Mouse (Mus musculus): ENCODE measurements around the gene Fam120a. TPM values are rescaled to one million over a fixed set of nuclear protein-coding genes. Genes with fewer than 3 reads are reported as not detected.

Fam120a gene
- polyA plus RNA-seq, 1 experiment from 2014 or later = 24.8 TPM

DNA sequence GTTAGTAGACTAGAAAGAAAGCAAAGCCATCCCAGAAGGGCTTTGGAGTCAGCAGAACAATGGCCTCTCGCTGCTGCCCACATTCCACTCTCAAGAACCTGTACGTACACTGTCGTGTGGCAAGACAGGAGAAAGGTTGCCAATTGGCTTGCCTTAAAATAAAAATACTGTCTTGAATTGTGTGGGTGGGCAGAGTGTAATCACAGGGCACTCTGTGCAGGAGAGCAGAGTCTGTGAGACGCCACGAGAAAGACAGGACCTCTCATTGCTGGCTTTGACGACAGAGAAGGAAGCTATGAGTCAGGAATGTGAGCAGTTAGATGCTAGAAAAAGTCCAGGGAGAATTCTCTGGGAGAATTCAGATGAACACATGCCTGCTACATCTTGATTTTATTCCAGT lies 33.2 kb downstream of the Fam120a start:
- WGBS = 48% methylated on average over 6 of the region's 6 CpGs
- H3K9me3 ChIP-seq (replicated peaks) = no peaks in the 10 kb centered on the region
- no peaks in the 10 kb centered on the region for H3K27me3 ChIP-seq
- no peak overlapping the region for H3K4me2 ChIP-seq (replicated peaks)
- peaks cover 9% of the 10 kb centered on the region; the same call in 1 of the 2 replicates for H3K4me1 ChIP-seq
- ATAC-seq (ENCODE audit: insufficient number of reproducible peaks, low FRiP score, low TSS enrichment, low read depth) = no peak
- H3K9ac ChIP-seq = no peak overlapping the region
- no peak overlapping the region for H3K4me3 ChIP-seq (replicated peaks)
- H3K27ac ChIP-seq (replicated peaks) = no peak overlapping the region
- peaks cover 43% of the 10 kb centered on the region for H3K36me3 ChIP-seq

DNA sequence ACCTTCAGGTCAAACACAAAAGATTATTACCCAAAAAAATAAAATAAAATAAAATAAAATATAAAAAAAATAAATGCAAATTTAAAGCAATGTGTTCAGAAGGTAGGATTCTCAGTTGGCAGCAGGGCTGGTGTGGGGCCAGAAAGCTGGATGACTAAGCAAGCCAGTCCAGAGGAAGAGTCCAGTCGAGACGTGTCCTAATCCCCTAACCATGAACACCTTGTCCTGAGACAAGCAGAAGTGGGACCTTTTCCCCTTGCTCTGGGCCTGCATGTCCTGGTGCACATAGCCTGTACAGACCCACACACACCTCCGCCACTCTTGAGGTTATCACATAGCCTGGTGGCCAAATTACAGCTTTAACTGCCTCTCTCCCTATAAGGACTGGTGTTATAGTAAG lies 35.1 kb downstream of the Fam120a start:
- Histone ChIP-seq H3K27ac (replicated peaks) (no peak overlapping the region), H3K4me3 (replicated peaks) (no peak overlapping the region), H3K27me3 (no peaks in the 10 kb centered on the region), H3K4me1 (peaks cover 9% of the 10 kb centered on the region; the same call in 1 of the 2 replicates), H3K4me2 (replicated peaks) (no peak overlapping the region), H3K9me3 (replicated peaks) (no peaks in the 10 kb centered on the region), H3K36me3 (peaks cover 50% of the 10 kb centered on the region), H3K9ac (no peak overlapping the region)
- no peak for ATAC-seq (ENCODE audit: insufficient number of reproducible peaks, low FRiP score, low TSS enrichment, low read depth)
- 78% methylated on average over 3 of the region's 3 CpGs for WGBS

DNA sequence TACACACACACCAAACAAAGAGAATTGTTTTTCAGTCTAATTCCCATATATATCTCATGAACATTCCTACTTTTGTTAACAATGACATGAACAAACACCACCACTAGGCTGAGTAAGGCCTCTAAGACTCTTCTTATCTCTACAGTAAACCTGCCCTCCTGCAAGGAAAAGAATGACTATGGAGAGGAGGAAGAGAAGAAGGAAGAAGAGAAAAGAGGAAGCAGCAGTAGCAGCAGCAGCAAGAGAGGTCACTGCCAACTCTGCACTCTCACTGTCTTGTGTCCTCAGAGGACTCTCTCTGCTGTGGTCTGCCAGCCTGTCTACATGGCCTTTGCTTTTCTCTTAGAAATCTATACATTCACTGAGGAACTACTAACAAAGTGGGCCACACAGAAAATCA lies 36.1 kb downstream of the Fam120a start:
- Histone ChIP-seq H3K27ac (replicated peaks) (no peak overlapping the region), H3K9ac (no peak overlapping the region), H3K36me3 (peaks cover 51% of the 10 kb centered on the region), H3K4me3 (replicated peaks) (no peak overlapping the region), H3K27me3 (no peaks in the 10 kb centered on the region), H3K4me1 (peaks cover 9% of the 10 kb centered on the region; the same call in 1 of the 2 replicates), H3K9me3 (replicated peaks) (no peaks in the 10 kb centered on the region), H3K4me2 (replicated peaks) (no peak overlapping the region)
- no peak for ATAC-seq (ENCODE audit: insufficient number of reproducible peaks, low FRiP score, low TSS enrichment, low read depth)

DNA sequence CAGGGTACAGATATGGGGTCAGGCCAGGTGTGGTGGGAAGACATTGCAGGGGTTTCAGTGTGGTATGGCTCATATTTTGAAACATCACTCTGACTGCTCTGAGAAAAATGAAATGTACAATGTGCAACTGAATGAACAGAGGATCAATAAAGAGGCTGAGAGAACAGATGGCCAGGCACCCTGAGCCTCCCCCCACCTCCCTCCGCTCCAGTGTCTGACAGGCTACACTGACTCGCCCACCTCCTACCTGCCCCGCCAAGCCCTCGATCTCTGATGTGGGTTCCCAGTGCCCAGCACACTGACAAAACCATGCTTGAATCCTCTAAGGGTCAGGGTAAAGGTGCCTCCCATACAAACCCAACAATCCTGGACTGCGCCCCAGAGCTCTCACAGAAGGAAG lies 36.6 kb downstream of the Fam120a start:
- Histone ChIP-seq H3K27me3 (no peaks in the 10 kb centered on the region), H3K9me3 (replicated peaks) (no peaks in the 10 kb centered on the region), H3K4me1 (peaks cover 9% of the 10 kb centered on the region; the same call in 1 of the 2 replicates), H3K9ac (no peak overlapping the region), H3K4me2 (replicated peaks) (no peak overlapping the region), H3K4me3 (replicated peaks) (no peak overlapping the region), H3K27ac (replicated peaks) (no peak overlapping the region), H3K36me3 (peaks cover 51% of the 10 kb centered on the region)
- no peak for ATAC-seq (ENCODE audit: insufficient number of reproducible peaks, low FRiP score, low TSS enrichment, low read depth)
- 95% methylated on average over 5 of the region's 5 CpGs for WGBS

DNA sequence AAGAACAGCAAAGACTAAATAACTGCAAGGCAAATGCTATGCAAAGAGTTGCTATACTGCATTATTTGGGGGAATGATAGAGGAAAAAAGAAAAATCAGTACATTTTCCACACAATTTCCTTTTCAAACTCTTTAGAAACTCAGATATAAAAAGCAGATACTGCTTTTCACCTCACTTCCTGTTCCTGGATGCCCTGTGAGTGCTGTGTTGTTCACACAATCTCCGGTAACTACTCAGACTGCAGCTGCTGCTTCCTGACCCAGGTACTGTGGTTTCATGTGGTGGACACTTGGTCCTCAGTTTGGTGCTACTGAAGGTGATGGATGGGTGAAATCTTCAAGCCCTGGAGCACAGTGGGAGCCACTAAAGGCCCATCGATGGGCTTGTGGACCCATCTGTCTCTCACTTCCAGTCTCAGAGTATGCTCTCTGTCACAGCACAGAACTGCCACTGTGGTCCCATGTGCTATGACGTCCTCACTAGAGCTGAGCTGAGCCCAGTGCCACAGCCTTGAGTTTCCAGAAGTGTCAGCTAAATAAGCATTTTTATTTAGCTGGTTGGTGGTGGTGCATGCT lies 38.2 kb downstream of the Fam120a start:
- H3K36me3 ChIP-seq = peaks cover 55% of the 10 kb centered on the region

DNA sequence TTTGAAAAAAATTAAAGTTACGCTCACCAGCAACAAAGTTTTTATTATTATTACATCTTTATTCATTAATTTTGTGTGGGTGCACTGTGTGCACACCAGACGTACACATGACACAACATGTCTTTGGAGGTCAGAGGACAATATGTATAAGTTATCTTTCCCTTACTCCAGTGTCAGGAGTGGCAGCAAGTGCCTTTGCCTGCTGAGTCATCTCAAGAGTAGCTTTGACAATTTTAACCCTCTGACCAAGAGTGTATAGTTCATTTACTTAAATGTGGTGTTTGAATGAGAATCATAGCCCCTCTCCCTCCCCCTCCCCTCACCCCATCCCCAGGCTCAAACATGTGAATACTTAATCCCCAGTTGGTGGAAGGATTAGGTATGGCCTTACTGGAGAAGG lies 40.2 kb downstream of the Fam120a start:
- H3K27ac ChIP-seq (replicated peaks) = no peak overlapping the region
- no peak overlapping the region for H3K4me3 ChIP-seq (replicated peaks)
- no peaks in the 10 kb centered on the region for H3K4me1 ChIP-seq
- H3K27me3 ChIP-seq = no peaks in the 10 kb centered on the region
- no peak overlapping the region for H3K9ac ChIP-seq
- H3K9me3 ChIP-seq (replicated peaks) = no peaks in the 10 kb centered on the region
- 93% methylated on average over 2 of the region's 2 CpGs for WGBS
- H3K4me2 ChIP-seq (replicated peaks) = no peak overlapping the region
- H3K36me3 ChIP-seq = peaks cover 44% of the 10 kb centered on the region
- no peak for ATAC-seq (ENCODE audit: insufficient number of reproducible peaks, low FRiP score, low TSS enrichment, low read depth)

More for the DNA sequence above, 38.2 kb downstream of the Fam120a start:
- no peaks in the 10 kb centered on the region for H3K27me3 ChIP-seq
- ATAC-seq (ENCODE audit: insufficient number of reproducible peaks, low FRiP score, low TSS enrichment, low read depth) = no peak
- H3K27ac ChIP-seq (replicated peaks) = no peak overlapping the region
- H3K4me2 ChIP-seq (replicated peaks) = no peak overlapping the region
- H3K9ac ChIP-seq = no peak overlapping the region
- no peaks in the 10 kb centered on the region for H3K4me1 ChIP-seq
- 80% methylated on average over 3 of the region's 3 CpGs for WGBS
- H3K9me3 ChIP-seq (replicated peaks) = no peaks in the 10 kb centered on the region
- no peak overlapping the region for H3K4me3 ChIP-seq (replicated peaks)

DNA sequence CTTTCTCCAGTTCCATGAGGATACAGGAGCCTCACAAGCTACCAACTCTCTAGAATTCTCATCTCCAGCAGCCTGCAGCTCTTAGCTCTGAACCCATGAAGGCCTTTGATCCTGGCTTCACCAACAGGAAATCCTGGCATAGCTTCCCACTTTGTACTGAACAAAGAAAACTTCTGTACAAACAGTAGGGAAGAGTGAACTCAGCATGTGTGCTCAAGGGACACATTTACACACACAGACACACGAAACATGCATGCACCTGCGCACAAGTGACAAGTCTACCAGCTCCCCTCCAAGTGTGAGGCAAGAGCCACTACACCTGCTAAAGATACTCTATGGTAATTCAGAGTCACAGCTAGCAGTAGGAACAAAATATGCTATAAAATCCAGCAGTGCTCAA lies 45.1 kb downstream of the Fam120a start:
- no peak overlapping the region for H3K27ac ChIP-seq (replicated peaks)
- no peak overlapping the region for H3K4me3 ChIP-seq (replicated peaks)
- no peaks in the 10 kb centered on the region for H3K4me1 ChIP-seq
- no peak overlapping the region for H3K4me2 ChIP-seq (replicated peaks)
- 92% methylated on average over 2 of the region's 2 CpGs for WGBS
- peaks cover 43% of the 10 kb centered on the region for H3K36me3 ChIP-seq
- no peaks in the 10 kb centered on the region for H3K9me3 ChIP-seq (replicated peaks)
- ATAC-seq (ENCODE audit: insufficient number of reproducible peaks, low FRiP score, low TSS enrichment, low read depth) = no peak
- no peaks in the 10 kb centered on the region for H3K27me3 ChIP-seq
- H3K9ac ChIP-seq = no peak overlapping the region

DNA sequence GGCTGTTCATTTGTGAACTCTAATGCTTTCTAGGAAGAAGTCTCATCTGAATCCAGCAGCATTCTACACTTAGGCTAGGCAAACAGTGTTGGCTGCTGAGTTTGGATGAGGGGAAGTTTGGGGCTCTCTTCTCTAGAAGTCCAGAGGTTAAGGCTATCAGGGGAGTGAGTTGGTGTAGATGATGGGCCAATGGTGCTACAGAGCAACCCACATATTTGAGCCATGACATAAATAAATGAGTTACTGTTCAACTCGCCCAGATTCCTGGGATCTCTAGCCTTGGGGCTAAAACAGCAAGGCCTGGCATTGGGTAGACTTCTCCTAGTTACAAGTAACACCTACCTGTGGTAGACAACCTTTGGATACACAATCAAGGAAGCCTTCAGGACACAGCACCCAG lies 46.6 kb downstream of the Fam120a start:
- Histone ChIP-seq H3K4me2 (replicated peaks) (no peak overlapping the region), H3K4me1 (no peaks in the 10 kb centered on the region), H3K27me3 (no peaks in the 10 kb centered on the region), H3K9ac (no peak overlapping the region), H3K9me3 (replicated peaks) (no peaks in the 10 kb centered on the region), H3K36me3 (peaks cover 53% of the 10 kb centered on the region), H3K27ac (replicated peaks) (no peak overlapping the region), H3K4me3 (replicated peaks) (no peak overlapping the region)
- no peak for ATAC-seq (ENCODE audit: insufficient number of reproducible peaks, low FRiP score, low TSS enrichment, low read depth)
- 74% methylated on average over 1 of the region's 1 CpGs for WGBS

DNA sequence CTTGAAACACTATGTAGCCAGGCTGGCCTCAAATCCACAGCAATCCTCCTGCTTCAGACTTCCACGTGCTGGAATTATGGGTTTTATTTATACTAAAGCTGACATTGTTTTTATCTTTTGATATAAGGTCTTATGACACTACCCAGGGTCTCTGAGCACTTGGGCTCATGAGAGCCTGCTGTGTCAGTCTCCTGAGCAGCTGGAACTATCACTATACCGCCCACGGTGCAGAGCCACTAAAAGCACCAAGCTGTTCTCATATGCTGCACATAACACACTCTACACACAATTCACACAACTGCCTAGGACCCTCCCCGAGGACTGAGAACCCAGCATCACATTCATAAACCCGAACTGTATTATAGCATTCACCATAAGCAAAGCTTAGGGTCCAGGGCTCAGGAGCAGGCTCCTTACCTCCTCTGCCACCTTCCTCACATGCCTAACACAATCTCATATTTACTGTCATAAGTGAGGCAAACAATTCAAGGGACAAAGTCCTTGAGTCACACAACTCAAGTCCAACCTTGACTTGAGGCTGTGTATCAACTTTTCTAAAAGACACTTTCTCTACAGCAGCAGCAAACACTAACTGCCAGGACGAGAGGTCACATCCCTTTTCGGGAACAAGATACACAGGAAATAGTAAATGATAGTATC lies 47.9 kb downstream of the Fam120a start:
- H3K36me3 ChIP-seq = peaks cover 61% of the 10 kb centered on the region
- no peaks in the 10 kb centered on the region for H3K27me3 ChIP-seq
- no peak for ATAC-seq (ENCODE audit: insufficient number of reproducible peaks, low FRiP score, low TSS enrichment, low read depth)
- H3K4me3 ChIP-seq (replicated peaks) = no peak overlapping the region
- H3K9ac ChIP-seq = no peak overlapping the region
- no peaks in the 10 kb centered on the region for H3K4me1 ChIP-seq
- H3K27ac ChIP-seq (replicated peaks) = no peak overlapping the region
- 85% methylated on average over 7 of the region's 7 CpGs for WGBS
- no peak overlapping the region for H3K4me2 ChIP-seq (replicated peaks)
- no peaks in the 10 kb centered on the region for H3K9me3 ChIP-seq (replicated peaks)

DNA sequence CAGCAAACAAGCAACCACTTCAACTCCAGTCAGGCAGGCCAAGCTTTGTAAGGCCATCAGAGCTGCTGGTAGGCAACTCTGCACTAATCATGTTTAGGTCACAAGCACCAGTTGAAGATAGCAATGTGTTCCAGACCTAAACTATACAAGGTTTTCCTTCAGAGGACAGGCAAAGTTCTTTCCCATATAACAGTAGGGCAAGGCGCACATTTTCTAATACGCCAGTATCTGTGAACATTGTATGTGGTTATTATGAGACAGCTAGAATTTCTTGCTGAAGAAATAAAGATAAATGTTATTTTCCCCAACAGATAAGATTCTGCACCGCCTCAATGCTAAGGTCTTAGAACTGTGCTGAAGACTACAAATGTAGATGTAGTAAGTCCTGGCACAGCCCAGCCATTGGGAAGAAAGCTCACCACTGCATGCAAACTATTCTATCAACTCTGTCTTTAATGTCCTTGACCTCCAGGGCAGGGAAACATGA lies 50.7 kb downstream of the Fam120a start:
- ATAC-seq (ENCODE audit: insufficient number of reproducible peaks, low FRiP score, low TSS enrichment, low read depth) = no peak

DNA sequence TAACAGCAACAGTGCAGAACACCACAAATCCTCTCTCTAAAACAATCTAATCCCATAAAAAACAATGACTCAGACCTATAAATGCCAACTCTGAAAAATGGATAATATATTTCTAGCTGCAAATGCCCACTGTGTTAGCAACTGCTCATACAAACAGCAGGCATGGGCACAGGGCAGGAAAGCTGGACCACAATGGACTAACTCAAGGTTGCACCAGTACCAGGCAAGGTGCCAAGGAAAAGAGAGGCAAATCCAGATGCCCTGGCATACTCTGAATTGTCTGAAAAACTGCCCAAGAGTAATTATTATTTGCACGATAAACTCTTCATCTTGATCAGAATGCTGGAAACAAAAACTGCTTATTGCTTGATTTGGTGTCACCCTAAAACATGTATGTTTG lies 54.1 kb downstream of the Fam120a start:
- WGBS = 73% methylated on average over 1 of the region's 1 CpGs
- no peak overlapping the region for H3K27ac ChIP-seq (replicated peaks)
- H3K36me3 ChIP-seq = peaks cover 67% of the 10 kb centered on the region
- no peaks in the 10 kb centered on the region for H3K4me1 ChIP-seq
- ATAC-seq (ENCODE audit: insufficient number of reproducible peaks, low FRiP score, low TSS enrichment, low read depth) = no peak
- no peaks in the 10 kb centered on the region for H3K27me3 ChIP-seq
- H3K4me2 ChIP-seq (replicated peaks) = no peak overlapping the region
- H3K9ac ChIP-seq = no peak overlapping the region
- H3K4me3 ChIP-seq (replicated peaks) = no peak overlapping the region
- no peaks in the 10 kb centered on the region for H3K9me3 ChIP-seq (replicated peaks)

More for the DNA sequence above, 50.7 kb downstream of the Fam120a start:
- no peak overlapping the region for H3K9ac ChIP-seq
- H3K27ac ChIP-seq (replicated peaks) = no peak overlapping the region
- 98% methylated on average over 3 of the region's 3 CpGs for WGBS
- no peak overlapping the region for H3K4me2 ChIP-seq (replicated peaks)
- H3K27me3 ChIP-seq = no peaks in the 10 kb centered on the region
- no peaks in the 10 kb centered on the region for H3K9me3 ChIP-seq (replicated peaks)
- H3K4me3 ChIP-seq (replicated peaks) = no peak overlapping the region
- no peaks in the 10 kb centered on the region for H3K4me1 ChIP-seq
- H3K36me3 ChIP-seq = peaks cover 75% of the 10 kb centered on the region

DNA sequence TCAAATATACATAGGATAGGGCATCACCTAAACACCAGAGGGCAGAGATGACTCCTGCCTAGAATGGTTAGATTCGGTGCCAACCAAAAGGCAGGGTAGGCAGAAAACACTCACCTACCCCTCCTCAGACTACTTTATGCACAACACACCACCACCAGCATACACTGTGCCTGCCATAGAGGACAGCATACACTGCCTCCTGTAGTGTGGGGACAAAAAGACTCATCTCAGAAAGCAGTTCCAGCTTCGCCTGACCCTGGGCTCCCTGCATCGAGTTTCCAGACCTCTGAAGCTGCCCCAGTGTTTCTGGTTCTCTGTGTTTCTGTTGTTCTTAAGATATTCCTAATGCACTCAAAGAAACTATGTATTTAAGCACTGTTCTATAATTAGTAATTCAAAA lies 54.7 kb downstream of the Fam120a start:
- Histone ChIP-seq H3K27ac (replicated peaks) (no peak overlapping the region), H3K36me3 (peaks cover 72% of the 10 kb centered on the region), H3K9me3 (replicated peaks) (no peaks in the 10 kb centered on the region), H3K27me3 (no peaks in the 10 kb centered on the region), H3K4me1 (no peaks in the 10 kb centered on the region), H3K4me3 (replicated peaks) (no peak overlapping the region), H3K4me2 (replicated peaks) (no peak overlapping the region), H3K9ac (no peak overlapping the region)
- ATAC-seq (ENCODE audit: insufficient number of reproducible peaks, low FRiP score, low TSS enrichment, low read depth) = no peak
- 93% methylated on average over 3 of the region's 3 CpGs for WGBS
